Mouse (Mus musculus) myocyte (in vitro differentiated cells): ENCODE results near the gene Cops4.

Experiments
- CEBPB ChIP-seq: IDR thresholded peaks from 2 replicates; pipeline ENCODE4 v1.6.1; 2011; ENCODE audit warnings: mild to moderate bottlenecking, moderate library complexity; ENCODE audit not compliant: poor library complexity, insufficient read depth, severe bottlenecking
- E2F4 ChIP-seq: IDR thresholded peaks from one replicate; pipeline ENCODE4 v1.6.1; 2011; ENCODE audit warnings: mild to moderate bottlenecking, control low read depth, moderate library complexity; ENCODE audit not compliant: insufficient read depth
- MAX ChIP-seq: IDR thresholded peaks from one replicate; pipeline ENCODE4 v1.6.1; 2011; ENCODE audit warnings: low read depth, mild to moderate bottlenecking, control low read depth
- MYOD1 ChIP-seq, 3 experiments: IDR thresholded peaks; one replicate each; pipeline ENCODE4 v1.6.1; 2011; ENCODE audit warnings: control low read depth in 2 of 3, low read depth in 2 of 3, mild to moderate bottlenecking in 2 of 3, moderate library complexity in 1 of 3; ENCODE audit not compliant: insufficient read length in 2 of 3, control insufficient read depth in 1 of 3
- MYOG ChIP-seq, 3 experiments: IDR thresholded peaks; one replicate each; pipeline ENCODE4 v1.6.1; 2011; ENCODE audit warnings: control low read depth in 2 of 3, low read depth in 2 of 3, mild to moderate bottlenecking in 2 of 3; ENCODE audit not compliant: insufficient read length in 2 of 3, control insufficient read depth in 1 of 3, insufficient read depth in 1 of 3
- POLR2A ChIP-seq: IDR thresholded peaks from one replicate; pipeline ENCODE4 v1.6.1; 2011; ENCODE audit warnings: low read depth, mild to moderate bottlenecking, control low read depth, moderate library complexity; ENCODE audit not compliant: insufficient read length
- POLR2AphosphoS2 ChIP-seq: IDR thresholded peaks from one replicate; pipeline ENCODE4 v1.6.1; 2011; ENCODE audit warnings: low read depth, control low read depth; ENCODE audit not compliant: insufficient read length
- SRF ChIP-seq: IDR thresholded peaks from one replicate; pipeline ENCODE4 v1.6.1; 2011; ENCODE audit warnings: low read depth; ENCODE audit not compliant: control insufficient read depth, insufficient read length
- TCF12 ChIP-seq: IDR thresholded peaks from one replicate; pipeline ENCODE4 v1.6.1; 2011; ENCODE audit warnings: mild to moderate bottlenecking, control low read depth; ENCODE audit not compliant: poor library complexity, insufficient read depth, severe bottlenecking
- TCF3 ChIP-seq: IDR thresholded peaks from one replicate; pipeline ENCODE4 v1.6.1; 2011; ENCODE audit warnings: low read depth, control low read depth; ENCODE audit not compliant: insufficient read length
- USF1 ChIP-seq: IDR thresholded peaks from one replicate; pipeline ENCODE4 v1.6.1; 2011; ENCODE audit warnings: low read depth, mild to moderate bottlenecking, control low read depth, moderate library complexity

DNA sequence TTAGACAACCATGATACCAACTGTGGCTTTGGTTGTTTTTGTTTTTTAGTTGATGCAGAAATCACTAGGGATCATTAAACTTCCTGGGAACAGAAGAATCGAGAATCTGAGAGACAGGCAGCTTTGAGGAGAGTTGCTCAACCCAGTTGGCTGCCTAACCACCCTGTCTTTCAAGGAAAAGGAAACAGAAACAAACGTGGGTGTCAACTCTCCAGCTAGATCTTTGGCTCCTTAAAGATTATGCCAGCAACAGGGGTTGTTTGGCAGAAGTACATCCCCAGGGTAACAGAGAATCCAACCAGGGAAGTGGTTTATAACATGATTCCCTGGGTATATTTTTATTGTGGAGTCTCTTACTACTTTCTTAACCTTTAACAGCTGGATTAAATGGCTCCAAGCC lies 69.5 kb downstream of the Cops4 start:
- TF ChIP-seq MYOD1 (IDR thresholded peaks at IDR 0.05; ENCODE audit: control insufficient read depth in 1 of 3, insufficient read length in 2 of 3, low read depth in 2 of 3), result no peak
- no peak for TF ChIP-seq MAX
- no peak for TF ChIP-seq POLR2AphosphoS2
- no peak for TF ChIP-seq POLR2A
- no peak for TF ChIP-seq USF1
- TF ChIP-seq E2F4, result no peak
- no peak for TF ChIP-seq MYOG (IDR thresholded peaks at IDR 0.05; ENCODE audit: control insufficient read depth in 1 of 3, insufficient read depth in 1 of 3, insufficient read length in 2 of 3, low read depth in 2 of 3)
- no peak for TF ChIP-seq TCF3
- peak; percentile 47; the same call in 1 of the 2 replicates for TF ChIP-seq CEBPB
- TF ChIP-seq SRF, result no peak
- no peak for TF ChIP-seq TCF12
